Mouse (Mus musculus): Measurements from ENCODE around the gene Rps9.
"Not testable (repeated sequence)": the region's sequence is repeated elsewhere in the genome, so short reads cannot be mapped to it uniquely, and the experiment has no call there.

GRCm38 (mm10) chr7:3705461-3705860 lies 1.7 kb downstream of the Rps9 start:
- TF ChIP-seq EP300, CTCF (IDR thresholded peaks at IDR 0.05; ENCODE audit: low read depth): not testable (repeated sequence)
